Mouse (Mus musculus) kidney, embryonic 15.5 days (tissue): ENCODE results near the gene Slc12a3. TPM values are rescaled to one million over a fixed set of nuclear protein-coding genes. Genes with fewer than 3 reads are reported as not detected.

Experiments used
- ATAC-seq: fragments of 200-750 bp; cut with Nextera tagmentation; replicated peaks from 2 replicates; pipeline ENCODE4 v1.8.0; 2017; ENCODE audit warnings: moderate TSS enrichment; ENCODE audit not compliant: low FRiP score
- H3K27ac ChIP-seq: fragments of 300-500 bp; sonication (generic); 2 replicates; pipeline ENCODE4 v1.5.1; 2015; ENCODE audit warnings: mild to moderate bottlenecking, inconsistent platforms
- H3K27me3 ChIP-seq: fragments of 300-500 bp; sonication (generic); 2 replicates; pipeline ENCODE4 v1.6.1; 2015; ENCODE audit warnings: inconsistent platforms
- H3K36me3 ChIP-seq: fragments of 300-500 bp; sonication (generic); 2 replicates; pipeline ENCODE4 v1.6.1; 2015; ENCODE audit warnings: inconsistent platforms
- H3K4me1 ChIP-seq: fragments of 300-500 bp; sonication (generic); 2 replicates; pipeline ENCODE4 v1.6.1; 2015; ENCODE audit warnings: inconsistent platforms
- H3K4me2 ChIP-seq: fragments of 300-500 bp; sonication (generic); 2 replicates; pipeline ENCODE4 v1.6.1; 2015; ENCODE audit warnings: moderate library complexity, mild to moderate bottlenecking, inconsistent platforms
- H3K4me3 ChIP-seq: fragments of 300-500 bp; sonication (generic); replicated peaks from 2 replicates; pipeline ENCODE4 v1.5.1; 2015; ENCODE audit warnings: mild to moderate bottlenecking, inconsistent platforms
- H3K9ac ChIP-seq: fragments of 300-500 bp; sonication (generic); 2 replicates; pipeline ENCODE4 v1.6.1; 2015; ENCODE audit warnings: mild to moderate bottlenecking, inconsistent platforms
- H3K9me3 ChIP-seq: fragments of 300-500 bp; sonication (generic); replicated peaks from 2 replicates; pipeline ENCODE4 v1.6.1; 2016; ENCODE audit warnings: inconsistent platforms
- WGBS: fragments of 180-500 bp; shearing (Covaris S2); methylation state at CpG from one replicate; pipeline ENCODE4 v1.1.7; 2015; ENCODE audit warnings: mixed read lengths; 5-methylcytosine and 5-hydroxymethylcytosine counted together
- polyA plus RNA-seq: library from polyadenylated mRNA; unstranded; fragments of >200 nt; fragmentation: Nextera tagmentation; extraction: Ambion mirVana; gene quantifications from 2 replicates; pipeline ENCODE4 v1.2.1, GENCODE M21; 2015

Slc12a3 gene
- polyA plus RNA-seq, 1 experiment from 2014 or later = 6.4 TPM

DNA sequence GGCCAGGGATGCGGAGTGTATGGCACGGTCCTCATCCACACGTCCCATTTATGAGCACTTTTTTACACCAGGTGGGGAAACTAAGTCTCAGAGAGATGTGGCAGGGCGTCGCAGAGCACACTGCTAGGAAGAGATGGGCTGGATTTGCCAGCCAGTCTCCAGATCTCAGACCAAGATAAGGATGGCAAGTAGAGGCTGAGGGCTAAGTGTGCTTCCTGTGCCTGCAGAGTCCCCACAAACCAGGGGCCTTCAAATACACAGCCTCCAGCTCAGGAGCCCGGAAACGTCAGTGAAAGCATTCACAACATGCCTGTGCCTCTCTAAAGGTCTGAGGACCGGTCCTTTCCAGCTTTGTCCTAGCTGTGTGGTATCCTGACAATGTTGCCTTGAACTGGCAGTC lies 8.6 kb downstream of the Slc12a3 start:
- Histone ChIP-seq H3K9ac (no peak overlapping the region), H3K27ac (no peak overlapping the region), H3K4me1 (no peaks in the 10 kb centered on the region), H3K36me3 (no peaks in the 10 kb centered on the region), H3K4me2 (no peak overlapping the region), H3K4me3 (no peak overlapping the region), H3K9me3 (no peaks in the 10 kb centered on the region), H3K27me3 (no peaks in the 10 kb centered on the region)
- 72% methylated on average over 8 of the region's 8 CpGs for WGBS
- no peak for ATAC-seq

DNA sequence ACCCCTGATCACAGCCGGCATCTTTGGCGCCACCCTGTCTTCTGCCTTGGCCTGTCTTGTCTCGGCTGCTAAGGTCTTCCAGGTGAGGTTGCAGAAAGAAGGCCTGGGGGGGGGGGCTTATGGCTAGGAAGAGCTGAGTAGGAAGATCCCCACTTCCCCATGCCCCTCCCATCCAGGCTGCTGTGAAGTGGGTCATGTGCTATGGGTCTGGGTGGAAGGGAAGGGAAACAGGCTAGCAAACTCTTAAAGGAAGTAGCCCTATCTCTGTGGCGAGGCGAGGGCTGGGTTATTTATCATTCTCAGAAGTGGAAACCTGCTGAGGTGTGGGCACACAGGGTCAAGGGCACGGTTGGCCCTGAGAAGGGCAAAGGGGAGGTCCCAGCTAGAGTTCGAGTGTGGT lies 11.8 kb downstream of the Slc12a3 start:
- H3K27me3 ChIP-seq = no peaks in the 10 kb centered on the region
- no peak overlapping the region for H3K4me2 ChIP-seq
- ATAC-seq = no peak
- no peak overlapping the region for H3K9ac ChIP-seq
- no peaks in the 10 kb centered on the region for H3K9me3 ChIP-seq
- H3K36me3 ChIP-seq = no peaks in the 10 kb centered on the region
- H3K27ac ChIP-seq = no peak overlapping the region
- 79% methylated on average over 7 of the region's 7 CpGs for WGBS
- H3K4me3 ChIP-seq = no peak overlapping the region
- H3K4me1 ChIP-seq = no peaks in the 10 kb centered on the region

- Histone ChIP-seq H3K4me1 (no peaks in the 10 kb centered on the region), H3K36me3 (no peaks in the 10 kb centered on the region), H3K4me3 (no peak overlapping the region), H3K27ac (no peak overlapping the region), H3K9ac (no peak overlapping the region), H3K9me3 (no peaks in the 10 kb centered on the region), H3K4me2 (no peak overlapping the region), H3K27me3 (no peaks in the 10 kb centered on the region)
- WGBS = 88% methylated on average over 10 of the region's 10 CpGs
- no peak for ATAC-seq
Observed at GRCm38 (mm10) chr8:94342691-94343090, 13.7 kb downstream of the Slc12a3 start.

DNA sequence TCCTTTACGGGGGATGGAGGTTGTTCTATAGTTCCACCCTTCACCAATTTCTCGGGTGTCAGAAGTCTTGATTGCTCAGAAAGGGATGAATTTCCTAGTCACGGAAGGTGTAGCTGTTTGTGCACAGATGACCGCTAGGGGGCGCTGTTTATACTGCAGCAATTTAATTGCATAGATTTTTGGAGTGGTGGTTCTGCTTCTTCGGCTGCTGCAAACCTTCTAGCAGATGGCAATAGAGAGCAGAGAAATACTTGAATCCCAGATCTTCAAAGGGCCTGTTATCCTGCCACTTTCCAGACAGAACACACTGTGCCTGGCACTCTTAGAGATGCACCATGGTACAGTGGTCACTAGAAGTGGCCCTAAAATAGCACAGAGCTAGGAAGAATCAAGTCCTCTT lies 14.3 kb downstream of the Slc12a3 start:
- H3K4me3 ChIP-seq = no peak overlapping the region
- ATAC-seq = no peak
- H3K36me3 ChIP-seq = no peaks in the 10 kb centered on the region
- H3K9ac ChIP-seq = no peak overlapping the region
- 13% methylated on average over 6 of the region's 6 CpGs for WGBS
- H3K27ac ChIP-seq = no peak overlapping the region
- H3K4me1 ChIP-seq = no peaks in the 10 kb centered on the region
- H3K9me3 ChIP-seq = no peaks in the 10 kb centered on the region
- no peaks in the 10 kb centered on the region for H3K27me3 ChIP-seq
- H3K4me2 ChIP-seq = no peak overlapping the region

GRCm38 (mm10) chr8:94343778-94344320 lies 14.8 kb downstream of the Slc12a3 start:
- 87% methylated on average over 11 of the region's 11 CpGs for WGBS
- Histone ChIP-seq H3K9me3 (no peaks in the 10 kb centered on the region), H3K36me3 (no peaks in the 10 kb centered on the region), H3K27me3 (no peaks in the 10 kb centered on the region), H3K27ac (no peak overlapping the region), H3K4me1 (no peaks in the 10 kb centered on the region), H3K4me2 (no peak overlapping the region), H3K4me3 (no peak overlapping the region), H3K9ac (no peak overlapping the region)
- no peak for ATAC-seq

DNA sequence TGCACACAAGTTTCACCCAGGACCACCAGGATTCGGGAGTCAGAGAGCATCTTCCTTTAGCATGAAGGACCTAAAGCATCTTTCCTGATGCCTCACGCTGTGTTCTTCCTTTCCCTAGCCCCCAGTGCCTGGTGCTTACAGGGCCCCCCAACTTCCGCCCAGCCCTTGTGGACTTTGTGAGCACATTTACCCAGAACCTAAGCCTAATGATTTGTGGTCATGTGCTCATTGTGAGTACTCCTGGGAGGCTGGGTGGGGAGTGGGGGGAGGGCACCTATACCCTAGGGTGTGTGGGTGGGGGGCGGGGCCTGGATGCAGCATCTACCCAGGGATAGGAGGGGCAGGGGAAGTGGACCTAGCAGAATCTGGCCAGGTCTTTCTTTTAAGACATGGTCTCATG lies 16.7 kb downstream of the Slc12a3 start:
- H3K9me3 ChIP-seq = no peaks in the 10 kb centered on the region
- H3K27me3 ChIP-seq = no peaks in the 10 kb centered on the region
- H3K4me2 ChIP-seq = no peak overlapping the region
- H3K4me3 ChIP-seq = no peak overlapping the region
- no peak for ATAC-seq
- H3K27ac ChIP-seq = no peak overlapping the region
- no peaks in the 10 kb centered on the region for H3K4me1 ChIP-seq
- H3K36me3 ChIP-seq = no peaks in the 10 kb centered on the region
- 79% methylated on average over 4 of the region's 4 CpGs for WGBS
- no peak overlapping the region for H3K9ac ChIP-seq

DNA sequence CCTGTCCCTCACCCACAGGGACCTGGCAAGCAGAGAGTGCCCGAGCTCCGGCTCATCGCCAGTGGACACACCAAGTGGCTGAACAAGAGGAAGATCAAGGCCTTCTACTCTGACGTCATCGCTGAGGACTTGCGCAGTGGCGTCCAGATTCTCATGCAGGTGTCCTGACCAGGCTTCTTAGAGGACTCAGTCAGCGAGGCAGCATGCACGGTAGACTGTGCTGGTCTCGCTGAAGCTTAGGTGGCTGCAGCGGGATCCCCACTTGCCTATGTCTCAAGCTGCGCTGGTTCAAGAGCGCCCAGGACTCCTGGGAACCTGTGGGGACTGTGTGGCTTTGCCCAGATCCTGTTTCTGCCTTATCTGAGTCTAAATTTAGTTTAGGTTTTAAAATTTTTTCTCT lies 17.3 kb downstream of the Slc12a3 start:
- WGBS = 91% methylated on average over 13 of the region's 13 CpGs
- no peaks in the 10 kb centered on the region for H3K9me3 ChIP-seq
- H3K27ac ChIP-seq = no peak overlapping the region

DNA sequence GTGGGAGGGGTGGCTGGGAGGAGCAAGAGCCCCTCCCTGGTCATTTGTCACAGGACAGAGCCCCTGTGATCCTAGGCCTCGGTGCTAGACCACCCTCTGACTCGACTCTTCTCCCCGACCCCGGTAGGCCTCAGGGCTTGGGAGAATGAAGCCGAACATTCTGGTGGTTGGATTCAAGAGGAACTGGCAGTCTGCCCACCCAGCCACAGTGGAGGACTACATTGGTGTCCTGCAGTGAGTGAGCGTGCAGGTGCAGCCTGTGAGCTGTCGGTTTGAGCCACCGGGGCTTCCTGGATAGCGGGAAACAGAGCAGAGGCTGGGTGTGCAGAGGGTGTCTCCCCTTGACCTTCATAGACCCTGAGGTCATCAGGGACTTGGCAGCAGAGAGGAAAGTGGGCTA lies 19.4 kb downstream of the Slc12a3 start:
- Histone ChIP-seq H3K27ac (no peak overlapping the region), H3K27me3 (no peaks in the 10 kb centered on the region), H3K4me2 (no peak overlapping the region), H3K36me3 (no peaks in the 10 kb centered on the region), H3K9ac (no peak overlapping the region), H3K4me1 (no peaks in the 10 kb centered on the region), H3K9me3 (no peaks in the 10 kb centered on the region), H3K4me3 (no peak overlapping the region)
- WGBS = 62% methylated on average over 9 of the region's 9 CpGs
- ATAC-seq = no peak

More for the DNA sequence above, 17.3 kb downstream of the Slc12a3 start:
- no peak overlapping the region for H3K9ac ChIP-seq
- no peak overlapping the region for H3K4me3 ChIP-seq
- no peaks in the 10 kb centered on the region for H3K4me1 ChIP-seq
- no peak overlapping the region for H3K4me2 ChIP-seq
- no peaks in the 10 kb centered on the region for H3K36me3 ChIP-seq
- ATAC-seq = no peak
- no peaks in the 10 kb centered on the region for H3K27me3 ChIP-seq

DNA sequence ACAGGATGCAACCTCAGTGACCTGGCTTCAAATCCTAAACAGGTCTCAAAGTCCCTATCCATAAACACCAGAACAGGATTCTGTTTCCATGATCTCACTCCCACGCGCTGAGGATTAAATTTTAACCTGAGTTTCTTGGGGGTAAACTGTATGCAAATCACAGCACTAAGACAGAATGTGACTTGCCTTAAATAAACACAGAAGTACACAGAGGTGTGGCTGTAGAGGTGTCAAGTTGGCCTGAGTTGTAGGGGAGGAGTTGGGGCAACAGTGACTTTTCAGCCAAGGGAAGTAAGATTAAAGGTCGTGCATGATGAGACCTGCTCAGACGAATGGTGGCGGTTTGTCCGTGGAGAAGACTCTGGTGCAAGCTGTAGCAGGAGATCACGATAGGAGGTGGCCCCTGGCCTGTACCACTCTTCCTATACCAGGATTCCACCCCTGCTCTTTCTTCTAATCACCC lies 25.1 kb downstream of the Slc12a3 start:
- ATAC-seq = no peak
- peak overlapping the region; percentile 30; the same call in 1 of the 2 replicates for H3K27ac ChIP-seq
- WGBS = 73% methylated on average over 7 of the region's 7 CpGs

GRCm38 (mm10) chr8:94354571-94354970 lies 25.6 kb downstream of the Slc12a3 start:
- ATAC-seq = no peak

More for the DNA sequence above, 25.1 kb downstream of the Slc12a3 start:
- H3K4me1 ChIP-seq = peaks cover 6% of the 10 kb centered on the region; the same call in 1 of the 2 replicates
- H3K36me3 ChIP-seq = no peaks in the 10 kb centered on the region
- H3K9me3 ChIP-seq = no peaks in the 10 kb centered on the region
- no peaks in the 10 kb centered on the region for H3K27me3 ChIP-seq
- no peak overlapping the region for H3K4me3 ChIP-seq
- no peak overlapping the region for H3K9ac ChIP-seq
- no peak overlapping the region for H3K4me2 ChIP-seq

DNA sequence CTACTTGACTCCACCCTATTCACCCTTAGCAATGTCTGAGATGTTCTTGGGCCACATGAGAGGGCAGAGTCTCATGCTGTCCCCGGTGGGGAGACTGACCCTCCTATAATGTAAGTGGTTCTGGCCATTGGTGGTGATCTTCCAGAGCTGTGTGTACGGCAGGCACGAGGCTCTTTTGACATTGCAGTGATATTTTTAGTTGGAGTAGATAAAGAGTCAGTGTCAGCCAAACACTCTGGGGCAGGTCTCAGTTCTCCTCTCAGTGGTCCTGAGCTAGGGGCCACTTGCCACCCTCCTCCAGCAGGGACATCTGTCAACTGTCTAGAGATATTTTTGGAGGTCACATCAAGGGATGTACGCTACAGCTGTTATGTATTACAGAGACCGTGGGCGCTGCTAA lies 28.2 kb downstream of the Slc12a3 start:
- no peak overlapping the region for H3K9ac ChIP-seq
- no peak overlapping the region for H3K27ac ChIP-seq
- H3K36me3 ChIP-seq = no peaks in the 10 kb centered on the region
- H3K4me3 ChIP-seq = no peak overlapping the region
- no peaks in the 10 kb centered on the region for H3K27me3 ChIP-seq
- peaks cover 6% of the 10 kb centered on the region; the same call in 1 of the 2 replicates for H3K4me1 ChIP-seq
- no peak overlapping the region for H3K4me2 ChIP-seq
- 75% methylated on average over 6 of the region's 6 CpGs for WGBS
- H3K9me3 ChIP-seq = no peaks in the 10 kb centered on the region
- no peak for ATAC-seq

More at GRCm38 (mm10) chr8:94354571-94354970, 25.6 kb downstream of the Slc12a3 start:
- 55% methylated on average over 4 of the region's 4 CpGs for WGBS
- H3K27me3 ChIP-seq = no peaks in the 10 kb centered on the region
- no peak overlapping the region for H3K4me2 ChIP-seq
- no peaks in the 10 kb centered on the region for H3K36me3 ChIP-seq
- peak overlapping the region; percentile 30; the same call in 1 of the 2 replicates for H3K27ac ChIP-seq
- no peak overlapping the region for H3K9ac ChIP-seq
- peaks cover 6% of the 10 kb centered on the region; the same call in 1 of the 2 replicates for H3K4me1 ChIP-seq
- H3K9me3 ChIP-seq = no peaks in the 10 kb centered on the region
- H3K4me3 ChIP-seq = no peak overlapping the region

- no peak overlapping the region for H3K4me3 ChIP-seq
- no peak overlapping the region for H3K9ac ChIP-seq
- WGBS = 67% methylated on average over 5 of the region's 5 CpGs
- no peaks in the 10 kb centered on the region for H3K36me3 ChIP-seq
- H3K4me1 ChIP-seq = peaks cover 17% of the 10 kb centered on the region
- H3K27ac ChIP-seq = no peak overlapping the region
- H3K9me3 ChIP-seq = no peaks in the 10 kb centered on the region
- ATAC-seq = no peak
- no peak overlapping the region for H3K4me2 ChIP-seq
- no peaks in the 10 kb centered on the region for H3K27me3 ChIP-seq
Observed at GRCm38 (mm10) chr8:94358541-94358940, 29.5 kb downstream of the Slc12a3 start.
